Mouse (Mus musculus): ENCODE results near the gene Olfr1166.
"Not testable (repeated sequence)": the region's sequence is repeated elsewhere in the genome, so short reads cannot be mapped to it uniquely, and the experiment has no call there.

Gene Olfr1166

GRCm38 (mm10) chr2:88128172-88128571 lies at the start of gene Olfr1166:
TSS of gene Olfr1166 (minus strand) at chr2:88128272.
- ATAC-seq (ENCODE audit: low TSS enrichment) = no peak

- ATAC-seq (ENCODE audit: low TSS enrichment) = not testable (repeated sequence)
Observed at GRCm38 (mm10) chr2:88155093-88155492, 27.0 kb upstream of the Olfr1166 start, which contains the start of gene Olfr1167. TSS of gene Olfr1167 (minus strand) at chr2:88155193.

- ATAC-seq (ENCODE audit: low TSS enrichment) = no peak
Observed at GRCm38 (mm10) chr2:88093866-88094265, 34.2 kb downstream of the Olfr1166 start, which contains the start of gene Olfr1164. TSS of gene Olfr1164 (minus strand) at chr2:88093966.

Measured in frontal cortex, adult (tissue).